25 mouse cellular contexts compared by ENCODE assay signal in genomic region chr4:148389635-148390034, GRCm38 (mm10). TPM values are rescaled to one million over a fixed set of nuclear protein-coding genes. Genes with fewer than 3 reads are reported as not detected.
A peak's percentile ranks its signal among the peaks of the same experiment; 100 is the strongest.
DNase-seq lines count a peak whose midpoint lies in the region; ATAC-seq and TF ChIP-seq lines count a peak whose summit lies in the region.
"Had no signal": no experiment of that assay in that cellular context is flagged by ENCODE, and none has a peak within 500 bp of the region (broad histone marks: within the 10 kb centered on the region; RNA-seq: fewer than 3 reads in every experiment).

No protein-coding gene starts in this region.

- CTCF ChIA-PET in Patski (lab: Charles Lee), result no interaction called here

- no peak overlapping the region for H3K4me3 ChIP-seq in kidney, embryonic 15.5 days (replicated peaks)
- H3K4me3 ChIP-seq in hindbrain, embryonic 13.5 days, result no peak overlapping the region
- H3K4me3 ChIP-seq in neural tube, embryonic 13.5 days, result no peak overlapping the region
- H3K4me3 ChIP-seq: erythroblast, embryonic 14.5 days; forebrain, embryonic 12.5 days; limb, embryonic 10.5 days; limb, embryonic 15.5 days; liver, embryonic 13.5 days; megakaryocyte, embryonic 14.5 days; myocyte; stomach, embryonic 15.5 days had no signal

- POLR2A ChIA-PET in Patski (lab: Charles Lee), result no interaction called here

- ATAC-seq in kidney, embryonic 15.5 days (replicated peaks; ENCODE audit: low FRiP score), result peak; percentile 44
- ATAC-seq in Patski, result no peak
- peak; percentile 17; the same call in 1 of the 2 replicates for ATAC-seq in hindbrain, embryonic 13.5 days (ENCODE audit: low FRiP score)
- ATAC-seq in neural tube, embryonic 13.5 days (ENCODE audit: low read depth), result peak; percentile 54
- ATAC-seq: forebrain, postnatal 0 days; intestine, embryonic 16.5 days; lung, postnatal 0 days had no signal

- H3K4me2 ChIP-seq in kidney, embryonic 15.5 days, result no peak overlapping the region
- H3K4me2 ChIP-seq in hindbrain, embryonic 13.5 days, result no peak overlapping the region
- no peak overlapping the region for H3K4me2 ChIP-seq in neural tube, embryonic 13.5 days
- H3K4me2 ChIP-seq: forebrain, embryonic 12.5 days; limb, embryonic 15.5 days; liver, embryonic 13.5 days; stomach, embryonic 15.5 days had no signal

- no peak overlapping the region for H3K27ac ChIP-seq in kidney, embryonic 15.5 days
- peak overlapping the region; percentile 58 for H3K27ac ChIP-seq in hindbrain, embryonic 13.5 days
- peak overlapping the region; percentile 71 for H3K27ac ChIP-seq in neural tube, embryonic 13.5 days (replicated peaks)
- H3K27ac ChIP-seq: forebrain, embryonic 12.5 days; limb, embryonic 10.5 days; limb, embryonic 15.5 days; liver, embryonic 13.5 days; stomach, embryonic 15.5 days had no signal

- TF ChIP-seq CTCF in Patski (IDR thresholded peaks at IDR 0.05), result no peak

- H3K36me3 ChIP-seq in kidney, embryonic 15.5 days, result no peaks in the 10 kb centered on the region
- H3K36me3 ChIP-seq in hindbrain, embryonic 13.5 days, result no peaks in the 10 kb centered on the region
- H3K36me3 ChIP-seq in neural tube, embryonic 13.5 days, result no peaks in the 10 kb centered on the region
- H3K36me3 ChIP-seq: forebrain, embryonic 12.5 days; limb, embryonic 10.5 days; limb, embryonic 15.5 days; liver, embryonic 13.5 days; stomach, embryonic 15.5 days had no signal

- 10% methylated on average over 7 of the region's 7 CpGs for WGBS in kidney, embryonic 15.5 days
- 19% methylated on average over 7 of the region's 7 CpGs for WGBS in hindbrain, embryonic 13.5 days
- WGBS in neural tube, embryonic 13.5 days, result 9% methylated on average over 7 of the region's 7 CpGs

- in situ Hi-C loops in Patski (cut with MboI; ENCODE audit: low pct_unique_long_range_greater_than_20kb), result no loop called here

- no peak overlapping the region for H3K9ac ChIP-seq in kidney, embryonic 15.5 days
- H3K9ac ChIP-seq in hindbrain, embryonic 13.5 days, result 0 out of 2 replicates have a peak overlapping the region, but pooled peaks have one; percentile 43
- H3K9ac ChIP-seq in neural tube, embryonic 13.5 days, result 0 out of 2 replicates have a peak overlapping the region, but pooled peaks have one; percentile 17
- H3K9ac ChIP-seq: forebrain, embryonic 12.5 days; forebrain, postnatal 0 days; limb, embryonic 15.5 days; liver, embryonic 13.5 days; stomach, embryonic 15.5 days had no signal

- 0 out of 2 replicates have a peak, but pooled peaks cover 3% of the 10 kb centered on the region for H3K4me1 ChIP-seq in kidney, embryonic 15.5 days
- peaks cover 68% of the 10 kb centered on the region for H3K4me1 ChIP-seq in hindbrain, embryonic 13.5 days (replicated peaks)
- peaks cover 76% of the 10 kb centered on the region for H3K4me1 ChIP-seq in neural tube, embryonic 13.5 days (replicated peaks)
- H3K4me1 ChIP-seq: limb, embryonic 15.5 days; liver, embryonic 13.5 days; megakaryocyte, embryonic 14.5 days; stomach, embryonic 15.5 days had no signal

- H3K9me3 ChIP-seq in kidney, embryonic 15.5 days (replicated peaks), result no peaks in the 10 kb centered on the region
- H3K9me3 ChIP-seq in hindbrain, embryonic 13.5 days, result no peaks in the 10 kb centered on the region
- H3K9me3 ChIP-seq in neural tube, embryonic 13.5 days, result no peaks in the 10 kb centered on the region
- H3K9me3 ChIP-seq: limb, embryonic 10.5 days; limb, embryonic 15.5 days; liver, embryonic 13.5 days; stomach, embryonic 15.5 days had no signal

- intact Hi-C loops in heart, postnatal 14 days (cut with DNase I), result no loop called here

- DNase-seq in kidney, adult 8-10 months, result no peak
- DNase-seq in Patski (ENCODE audit: low read depth, low spot score), result peak; percentile 17
- DNase-seq in right cerebral cortex, postnatal 4 days, result no peak
- DNase-seq in heart, postnatal 14 days, result no peak
- DNase-seq: adrenal gland, adult 2 months; adrenal gland, postnatal 36 days; cerebellum, adult 2 months; cerebellum, postnatal 14 days; forebrain, postnatal 0 days; kidney, adult 9 months; liver, embryonic 13.5 days; lung, adult 18-20 months; lung, postnatal 4 days had no signal

- peaks cover 14% of the 10 kb centered on the region; the same call in 1 of the 2 replicates for H3K27me3 ChIP-seq in kidney, embryonic 15.5 days
- H3K27me3 ChIP-seq in Patski, result no peaks in the 10 kb centered on the region
- H3K27me3 ChIP-seq in hindbrain, embryonic 13.5 days, result no peaks in the 10 kb centered on the region
- no peaks in the 10 kb centered on the region for H3K27me3 ChIP-seq in neural tube, embryonic 13.5 days
- H3K27me3 ChIP-seq: limb, embryonic 15.5 days; liver, embryonic 13.5 days; stomach, embryonic 15.5 days had no signal

RNA-seq across cellular contexts. Expression of gene Ubiad1, which starts 54.9 kb away (rescaled TPM):
- 24.9 and 26.8 TPM in 2 replicates for polyA plus RNA-seq in kidney, embryonic 15.5 days (2015; fragmentation: Nextera tagmentation; extraction: Ambion mirVana)
- 18.0 TPM for polyA plus RNA-seq in Patski (2021)
- 17.7 and 19.1 TPM in 2 replicates for polyA plus RNA-seq in hindbrain, embryonic 13.5 days (2015; fragmentation: Nextera tagmentation; extraction: Ambion mirVana)
- polyA plus RNA-seq in neural tube, embryonic 13.5 days (2015; fragmentation: Nextera tagmentation; extraction: Ambion mirVana), result 15.0 and 19.0 TPM in 2 replicates
- 10 to 100 TPM; 18.9 to 22.1 TPM for total RNA-seq in heart, postnatal 14 days (2021)

RNA-seq across cellular contexts. Expression of gene Mtor, which starts 58.8 kb away (rescaled TPM):
- polyA plus RNA-seq in kidney, embryonic 15.5 days (2015; fragmentation: Nextera tagmentation; extraction: Ambion mirVana), result 19.5 and 20.0 TPM in 2 replicates
- polyA plus RNA-seq in Patski (2021), result 33.7 TPM
- 23.0 and 23.7 TPM in 2 replicates for polyA plus RNA-seq in hindbrain, embryonic 13.5 days (2015; fragmentation: Nextera tagmentation; extraction: Ambion mirVana)
- polyA plus RNA-seq in neural tube, embryonic 13.5 days (2015; fragmentation: Nextera tagmentation; extraction: Ambion mirVana), result 21.4 and 23.0 TPM in 2 replicates
- total RNA-seq in heart, postnatal 14 days (2021), result 10 to 100 TPM; 46.6 to 51.9 TPM
